Mouse (Mus musculus) limb, embryonic 14.5 days (tissue): ENCODE results near the gene Upp2. TPM values are rescaled to one million over a fixed set of nuclear protein-coding genes. Genes with fewer than 3 reads are reported as not detected.
A peak's percentile ranks its signal among the peaks of the same experiment; 100 is the strongest.

Experiments
- ATAC-seq: fragments of 200-750 bp; cut with Nextera tagmentation; 2 replicates; pipeline ENCODE4 v1.8.0; 2017; ENCODE audit warnings: low read depth, moderate number of reproducible peaks, moderate TSS enrichment; ENCODE audit not compliant: low FRiP score
- DNase-seq: peaks from one replicate; pipeline ENCODE4 v3.0.0-alpha.2; 2015; ENCODE audit warnings: low spot score
- H3K27ac ChIP-seq: fragments of 300-500 bp; sonication (generic); replicated peaks from 2 replicates; pipeline ENCODE4 v1.5.1; 2014; ENCODE audit warnings: low read depth, mild to moderate bottlenecking, low read length, moderate library complexity, mixed read lengths
- H3K27me3 ChIP-seq: fragments of 300-500 bp; sonication (generic); 2 replicates; pipeline ENCODE4 v1.6.1; 2014; ENCODE audit warnings: low read length, mixed read lengths; ENCODE audit not compliant: control insufficient read depth, insufficient read depth
- H3K36me3 ChIP-seq: fragments of 300-500 bp; sonication (generic); 2 replicates; pipeline ENCODE4 v1.6.1; 2014; ENCODE audit warnings: mild to moderate bottlenecking, low read length, moderate library complexity, mixed read lengths; ENCODE audit not compliant: control insufficient read depth, insufficient read depth
- H3K4me1 ChIP-seq: fragments of 300-500 bp; sonication (generic); 2 replicates; pipeline ENCODE4 v1.6.1; 2014; ENCODE audit warnings: antibody characterized with exemption, low read length, mixed read lengths; ENCODE audit not compliant: control insufficient read depth, insufficient read depth
- H3K4me2 ChIP-seq: fragments of 300-500 bp; sonication (generic); replicated peaks from 2 replicates; pipeline ENCODE4 v1.6.1; 2014; ENCODE audit warnings: low read depth, mild to moderate bottlenecking, low read length, moderate library complexity; ENCODE audit not compliant: severe bottlenecking
- H3K4me3 ChIP-seq: fragments of 300-500 bp; sonication (generic); replicated peaks from 2 replicates; pipeline ENCODE4 v1.5.1; 2014; ENCODE audit warnings: low read length
- H3K9ac ChIP-seq: fragments of 300-500 bp; sonication (generic); 2 replicates; pipeline ENCODE4 v1.6.1; 2014; ENCODE audit warnings: mild to moderate bottlenecking, low read depth, low read length, moderate library complexity; ENCODE audit not compliant: severe bottlenecking
- H3K9me3 ChIP-seq: fragments of 300-500 bp; sonication (generic); 2 replicates; pipeline ENCODE4 v1.6.1; 2016; ENCODE audit warnings: low read length; ENCODE audit not compliant: control insufficient read depth
- POLR2A ChIP-seq: fragments of 200-500 bp; IDR thresholded peaks from 2 replicates; pipeline ENCODE4 v1.8.0; 2012; ENCODE audit warnings: inconsistent platforms, mild to moderate bottlenecking, moderate library complexity, borderline replicate concordance; ENCODE audit not compliant: insufficient read depth, insufficient read length; ENCODE audit errors: extremely low read depth
- WGBS: fragments of 180-500 bp; shearing (Covaris S2); extraction: QIAGEN DNeasy Blood & Tissue Kit; methylation state at CpG from one replicate; pipeline ENCODE4 v1.1.7; 2014; 5-methylcytosine and 5-hydroxymethylcytosine counted together
- polyA plus RNA-seq, 2 experiments: library from polyadenylated mRNA; depleted of rRNA in 1 of 2; stranded (reverse) in 1 of 2; unstranded in 1 of 2; fragments of >200 nt; fragmentation: Nextera tagmentation in 1 of 2; extraction: Ambion mirVana in 1 of 2; gene quantifications; 2 replicates each; pipeline versions ENCODE4 v1.2.1 to v1.2.3; 2012 to 2014

Gene Upp2
- polyA plus RNA-seq, 2 experiments, result 9.3 to 12.3 TPM

DNA sequence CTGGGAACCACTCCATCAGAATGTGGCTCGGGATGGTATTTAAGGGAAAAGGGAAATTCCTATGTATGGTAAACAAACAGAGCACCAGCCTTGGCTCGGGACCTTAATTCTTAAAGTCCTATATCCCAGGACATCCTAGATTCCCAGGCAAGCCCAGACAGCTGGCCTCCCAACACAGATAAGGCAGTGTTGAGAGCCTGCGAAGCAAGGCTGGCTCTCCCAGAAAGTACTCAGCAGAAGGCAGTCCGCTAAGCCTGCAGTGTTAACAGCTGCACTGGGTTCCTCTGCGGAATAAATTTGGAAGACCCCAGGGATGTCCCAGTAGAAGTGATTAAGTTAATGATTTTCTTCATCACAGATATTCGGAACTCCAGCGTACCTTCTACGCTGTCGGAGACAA lies 16.6 kb upstream of the Upp2 start:
- Histone ChIP-seq H3K27me3 (no peaks in the 10 kb centered on the region), H3K27ac (no peak overlapping the region), H3K9me3 (no peaks in the 10 kb centered on the region), H3K4me1 (peaks cover 27% of the 10 kb centered on the region), H3K4me3 (no peak overlapping the region), H3K9ac (no peak overlapping the region), H3K36me3 (no peaks in the 10 kb centered on the region), H3K4me2 (no peak overlapping the region)
- TF ChIP-seq POLR2A, result no peak
- DNase-seq (peak; percentile 28), ATAC-seq (peak; percentile 36; the same call in 1 of the 2 replicates)
- WGBS, result 48% methylated on average over 9 of the region's 9 CpGs

DNA sequence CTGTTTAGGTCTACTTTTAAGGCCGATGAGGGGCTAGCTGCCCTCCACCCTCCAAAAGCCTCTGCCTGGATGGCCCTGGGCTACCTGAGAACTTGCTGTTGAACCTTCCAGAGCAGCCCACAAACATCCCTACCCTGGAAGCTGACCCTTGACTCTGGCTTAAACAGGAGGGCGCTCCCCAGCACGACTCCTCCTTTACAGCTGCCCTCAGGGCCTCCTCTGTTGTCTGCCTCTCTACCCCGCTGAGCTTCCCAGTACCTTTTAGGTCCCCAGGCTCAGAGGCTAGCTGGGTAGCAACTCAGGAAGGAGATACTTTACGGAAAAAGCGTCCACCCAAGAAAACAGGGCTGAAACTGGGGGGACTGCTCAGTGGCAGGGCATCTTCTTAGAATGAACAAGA lies 15.2 kb upstream of the Upp2 start:
- no peak overlapping the region for H3K4me2 ChIP-seq
- 36% methylated on average over 6 of the region's 6 CpGs for WGBS
- no peak overlapping the region for H3K9ac ChIP-seq
- H3K36me3 ChIP-seq, result no peaks in the 10 kb centered on the region
- DNase-seq, result no peak
- no peak overlapping the region for H3K27ac ChIP-seq
- no peaks in the 10 kb centered on the region for H3K9me3 ChIP-seq
- H3K4me1 ChIP-seq, result peaks cover 27% of the 10 kb centered on the region
- no peak for TF ChIP-seq POLR2A
- no peak for ATAC-seq
- H3K27me3 ChIP-seq, result no peaks in the 10 kb centered on the region
- H3K4me3 ChIP-seq, result no peak overlapping the region

DNA sequence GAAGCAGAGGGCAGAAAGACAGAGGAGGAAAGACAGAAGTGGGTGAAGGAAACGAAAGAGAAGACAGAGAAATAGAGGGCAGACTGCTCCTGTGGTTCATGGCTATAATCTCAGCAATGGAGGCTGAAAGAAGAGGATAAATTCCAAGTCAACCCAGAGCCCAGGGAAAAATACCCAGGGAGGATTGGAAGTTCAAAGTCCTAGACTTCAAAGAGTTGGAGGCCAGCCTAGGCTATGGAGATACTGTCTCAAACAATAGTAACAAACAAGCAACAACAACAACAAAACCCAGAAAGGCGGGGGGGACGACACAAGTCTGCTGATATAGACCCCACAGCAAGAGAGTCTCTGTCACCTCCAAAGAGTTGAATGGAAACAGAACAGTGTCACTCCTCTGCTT lies 14.8 kb upstream of the Upp2 start:
- Histone ChIP-seq H3K27ac (no peak overlapping the region), H3K9ac (no peak overlapping the region), H3K4me1 (peaks cover 24% of the 10 kb centered on the region), H3K4me3 (no peak overlapping the region), H3K9me3 (no peaks in the 10 kb centered on the region), H3K4me2 (no peak overlapping the region), H3K27me3 (no peaks in the 10 kb centered on the region), H3K36me3 (no peaks in the 10 kb centered on the region)
- ATAC-seq (no peak), DNase-seq (no peak)
- no peak for TF ChIP-seq POLR2A
- 56% methylated on average over 3 of the region's 3 CpGs for WGBS

DNA sequence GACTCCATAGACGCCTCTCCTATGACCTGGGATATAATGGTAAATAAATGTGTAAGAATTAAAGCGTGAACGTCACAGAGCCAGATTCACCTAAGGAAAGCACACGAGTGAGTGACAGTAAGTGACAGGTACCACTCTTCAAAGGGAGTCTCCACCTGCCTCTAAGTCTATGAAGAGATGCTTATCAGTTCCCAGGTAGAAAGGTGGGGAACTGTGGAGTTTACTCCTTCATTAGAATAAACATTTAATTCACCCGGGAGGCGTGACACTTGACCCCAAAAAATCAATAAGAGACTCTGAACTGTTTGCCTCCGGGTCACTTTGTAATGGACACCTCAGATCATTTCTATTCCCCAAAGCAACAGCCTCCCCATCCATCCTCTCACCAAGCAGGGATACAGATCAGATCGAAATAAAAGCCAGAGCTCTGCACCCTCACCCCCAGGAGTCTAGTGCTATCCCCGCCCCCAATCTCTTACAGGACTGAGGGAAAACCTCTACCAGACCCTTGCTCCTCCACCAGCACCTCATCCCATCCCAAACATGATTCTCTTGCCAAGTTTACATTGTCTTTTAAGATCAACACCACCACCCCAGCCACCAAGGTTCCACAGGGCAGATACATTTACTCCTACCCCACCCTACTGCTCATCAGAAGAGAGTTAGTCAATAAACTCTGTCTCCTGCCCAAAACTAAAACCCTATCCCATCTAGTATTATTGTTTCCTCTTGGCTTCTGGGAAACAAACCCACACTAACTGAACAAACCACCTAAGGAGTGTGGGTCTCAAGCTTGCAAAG lies 9.9 kb upstream of the Upp2 start:
- no peak for TF ChIP-seq POLR2A
- DNase-seq, result no peak
- Histone ChIP-seq H3K27me3 (no peaks in the 10 kb centered on the region), H3K9me3 (no peaks in the 10 kb centered on the region), H3K27ac (no peak overlapping the region), H3K4me3 (no peak overlapping the region), H3K4me1 (peaks cover 10% of the 10 kb centered on the region), H3K36me3 (no peaks in the 10 kb centered on the region), H3K9ac (no peak overlapping the region), H3K4me2 (no peak overlapping the region)
- WGBS, result 75% methylated on average over 9 of the region's 9 CpGs
- ATAC-seq, result no peak

DNA sequence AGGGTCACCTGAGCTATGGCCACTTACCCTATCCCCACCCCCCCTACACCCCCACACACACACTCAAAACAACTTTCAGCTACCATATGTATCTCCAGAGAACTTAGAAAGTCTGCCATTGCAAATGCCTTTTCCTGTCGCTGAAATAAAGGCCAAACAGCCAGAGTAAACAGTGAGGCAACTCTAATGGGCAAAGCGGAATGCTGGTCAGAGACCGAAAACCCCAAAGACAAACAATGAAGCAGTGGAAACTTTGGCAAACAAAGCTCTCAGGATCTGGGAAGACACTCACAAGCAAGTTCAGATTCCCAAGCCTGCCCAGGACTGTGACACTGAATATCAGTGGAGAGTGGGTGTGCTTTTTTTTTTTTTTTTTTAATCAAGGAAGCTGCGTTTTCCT lies 5.0 kb upstream of the Upp2 start:
- no peak overlapping the region for H3K4me2 ChIP-seq
- H3K27ac ChIP-seq, result no peak overlapping the region
- H3K9me3 ChIP-seq, result no peaks in the 10 kb centered on the region
- no peak overlapping the region for H3K9ac ChIP-seq
- ATAC-seq (no peak), DNase-seq (no peak)
- WGBS, result 60% methylated on average over 4 of the region's 4 CpGs
- peaks cover 12% of the 10 kb centered on the region for H3K4me1 ChIP-seq
- H3K4me3 ChIP-seq, result no peak overlapping the region
- H3K36me3 ChIP-seq, result no peaks in the 10 kb centered on the region
- no peaks in the 10 kb centered on the region for H3K27me3 ChIP-seq
- no peak for TF ChIP-seq POLR2A
